Mouse (Mus musculus): ENCODE data around the gene Bcl9. TPM values are rescaled to one million over a fixed set of nuclear protein-coding genes. Genes with fewer than 3 reads are reported as not detected.

Gene Bcl9
- polyA plus RNA-seq (2015; fragmentation: Nextera tagmentation; extraction: Ambion mirVana) = 19.2 and 20.2 TPM in 2 replicates

DNA sequence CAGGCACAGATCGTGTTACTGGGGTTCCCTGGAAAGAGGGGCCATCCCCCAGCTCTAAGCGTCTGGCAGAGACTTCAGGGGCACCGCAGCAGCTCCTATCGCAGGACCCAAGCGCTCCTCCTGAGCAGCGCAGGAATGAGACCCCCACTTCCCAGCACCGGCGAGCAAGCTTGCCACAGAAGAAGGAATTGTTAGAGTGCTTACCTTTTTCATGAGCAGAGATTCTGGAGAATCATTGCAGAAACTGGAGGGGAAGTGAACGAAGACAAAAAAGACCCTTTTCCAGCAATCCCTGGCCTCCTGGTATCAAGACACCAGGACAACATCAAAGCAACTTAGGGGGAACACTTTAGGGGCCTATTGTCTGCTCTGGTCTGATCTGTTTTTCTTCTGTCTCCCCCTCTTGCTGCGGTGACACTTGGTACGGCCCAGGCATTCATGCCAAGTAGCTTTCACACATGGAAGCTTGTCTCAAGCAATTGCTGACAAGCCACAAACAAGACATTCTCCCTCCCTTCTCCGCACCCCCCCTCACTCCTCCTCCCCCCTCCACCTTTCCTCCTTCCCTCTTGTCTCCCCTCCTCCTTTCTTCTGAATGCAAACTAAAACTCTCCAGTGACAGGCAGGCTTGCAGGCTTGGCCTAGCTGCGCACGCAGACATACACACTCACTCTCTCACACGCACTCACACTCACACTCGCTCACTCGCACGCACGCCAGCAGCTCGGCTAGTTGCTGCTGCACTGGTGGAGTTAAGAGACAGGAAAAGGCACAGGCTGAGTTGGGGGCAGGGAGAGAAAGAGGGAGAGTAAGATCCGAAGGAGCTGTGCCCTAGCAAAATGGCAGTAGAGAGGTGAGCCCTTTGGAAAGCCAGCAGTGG, at the start of gene Bcl9:
Gene Bcl9 (minus strand): TSS at position 365 of the 880 bp plus-strand sequence.
- H3K4me3 ChIP-seq (ENCODE audit: low read depth, low read length) = peak within 1 kb of the TSS; percentile 55
- H3K9ac ChIP-seq (ENCODE audit: low read length) = peak within 1 kb of the TSS; percentile 72
- TF ChIP-seq CTCF (IDR thresholded peaks at IDR 0.05; ENCODE audit: low read depth) (0 out of 2 replicates have a peak, but pooled peaks have one; percentile 2), EP300 (optimal IDR thresholded peaks at IDR 0.05) (no peak)
- no peaks in the 10 kb centered on the region for H3K27me3 ChIP-seq (ENCODE audit: control insufficient read depth, insufficient read depth, low read length)
- no peaks in the 10 kb centered on the region for H3K36me3 ChIP-seq (ENCODE audit: control insufficient read depth, insufficient read depth, low read length)
- H3K4me1 ChIP-seq (replicated peaks; ENCODE audit: control insufficient read depth, insufficient read depth) = no peaks in the 10 kb centered on the region
- WGBS = under 1% methylated on average over 21 of the region's 21 CpGs
- peak within 1 kb of the TSS; percentile 69 for H3K4me2 ChIP-seq (replicated peaks; ENCODE audit: low read depth)
- H3K9me3 ChIP-seq (ENCODE audit: control insufficient read depth, low read length) = no peaks in the 10 kb centered on the region
- DNase-seq (ENCODE audit: low spot score) (peak; percentile 86), ATAC-seq (ENCODE audit: low FRiP score, low TSS enrichment) (peak; percentile 83)
- peak within 1 kb of the TSS; percentile 93 for H3K27ac ChIP-seq (replicated peaks)

DNA sequence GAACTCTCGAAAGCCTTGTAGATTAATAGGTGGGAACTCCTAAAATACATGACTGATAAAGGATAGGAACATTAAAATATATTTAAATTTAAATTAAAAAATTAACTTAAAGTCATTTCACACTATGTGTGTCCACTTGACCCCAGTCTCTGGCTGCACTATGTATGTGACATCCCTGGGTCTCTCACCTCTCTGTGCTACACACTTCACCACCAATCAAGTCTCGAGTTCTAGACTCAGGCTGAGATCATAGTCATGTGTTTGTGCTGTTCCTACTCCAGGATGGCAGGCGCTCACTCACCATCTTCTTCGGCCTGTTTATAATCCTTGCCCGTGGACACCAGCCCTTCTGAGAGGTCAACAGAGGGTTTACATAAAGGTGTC, 41.5 kb upstream of the Bcl9 start:
- DNase-seq (ENCODE audit: low spot score) (no peak), ATAC-seq (ENCODE audit: low FRiP score, low TSS enrichment) (no peak)
- WGBS = 67% methylated on average over 5 of the region's 5 CpGs
- no peaks in the 10 kb centered on the region for H3K27me3 ChIP-seq (ENCODE audit: control insufficient read depth, insufficient read depth, low read length)
- H3K9ac ChIP-seq (ENCODE audit: low read length) = no peak overlapping the region
- no peaks in the 10 kb centered on the region; the same call in 1 of the 2 replicates for H3K4me1 ChIP-seq (replicated peaks; ENCODE audit: control insufficient read depth, insufficient read depth)
- no peak overlapping the region for H3K4me3 ChIP-seq (ENCODE audit: low read depth, low read length)
- no peaks in the 10 kb centered on the region for H3K9me3 ChIP-seq (ENCODE audit: control insufficient read depth, low read length)
- no peak overlapping the region for H3K27ac ChIP-seq (replicated peaks)
- H3K36me3 ChIP-seq (ENCODE audit: control insufficient read depth, insufficient read depth, low read length) = no peaks in the 10 kb centered on the region
- no peak for TF ChIP-seq CTCF (IDR thresholded peaks at IDR 0.05; ENCODE audit: low read depth)
- no peak for TF ChIP-seq EP300 (optimal IDR thresholded peaks at IDR 0.05)
- H3K4me2 ChIP-seq (replicated peaks; ENCODE audit: low read depth) = no peak overlapping the region

DNA sequence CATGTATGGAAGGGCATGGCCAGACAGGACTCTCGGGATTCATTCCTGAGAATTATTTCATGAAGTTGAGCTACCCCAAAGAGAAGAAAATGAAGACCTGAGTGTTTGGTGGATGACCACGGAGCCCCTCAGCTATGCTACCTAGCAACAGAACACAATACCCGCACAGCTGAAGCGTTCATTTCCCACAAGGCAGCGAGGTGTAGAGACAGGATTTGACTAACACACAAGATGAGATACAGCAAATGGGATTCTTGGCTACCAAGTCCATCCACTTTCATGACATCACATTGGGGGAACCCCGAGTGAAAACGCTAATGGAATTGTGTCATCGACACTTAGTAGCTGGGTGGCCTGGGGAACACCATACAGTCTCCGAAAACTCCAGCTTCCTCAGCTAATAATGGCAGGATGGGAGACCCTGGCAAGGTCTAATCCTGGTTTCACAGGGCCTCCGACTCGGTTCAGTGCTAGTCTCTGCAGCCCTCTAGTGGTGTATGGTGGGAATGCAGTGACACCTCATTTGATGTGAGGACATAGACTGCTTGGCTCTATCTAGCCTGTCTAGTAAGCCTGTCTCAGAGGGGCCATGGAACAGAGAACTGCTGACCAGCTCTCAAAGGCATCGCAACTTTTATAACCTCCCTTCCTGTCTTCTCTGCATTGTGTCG, 40.9 kb upstream of the Bcl9 start:
- Histone ChIP-seq H3K36me3 (ENCODE audit: control insufficient read depth, insufficient read depth, low read length) (no peaks in the 10 kb centered on the region), H3K27me3 (ENCODE audit: control insufficient read depth, insufficient read depth, low read length) (no peaks in the 10 kb centered on the region), H3K9ac (ENCODE audit: low read length) (no peak overlapping the region), H3K4me3 (ENCODE audit: low read depth, low read length) (no peak overlapping the region), H3K9me3 (ENCODE audit: control insufficient read depth, low read length) (no peaks in the 10 kb centered on the region), H3K4me1 (replicated peaks; ENCODE audit: control insufficient read depth, insufficient read depth) (no peaks in the 10 kb centered on the region; the same call in 1 of the 2 replicates), H3K27ac (replicated peaks) (no peak overlapping the region), H3K4me2 (replicated peaks; ENCODE audit: low read depth) (no peak overlapping the region)
- peak; percentile 84 for DNase-seq (ENCODE audit: low spot score)
- 27% methylated on average over 13 of the region's 13 CpGs for WGBS
- peak; percentile 73 for ATAC-seq (ENCODE audit: low FRiP score, low TSS enrichment)
- TF ChIP-seq CTCF (IDR thresholded peaks at IDR 0.05; ENCODE audit: low read depth) (peak; percentile 100), EP300 (optimal IDR thresholded peaks at IDR 0.05) (no peak)

DNA sequence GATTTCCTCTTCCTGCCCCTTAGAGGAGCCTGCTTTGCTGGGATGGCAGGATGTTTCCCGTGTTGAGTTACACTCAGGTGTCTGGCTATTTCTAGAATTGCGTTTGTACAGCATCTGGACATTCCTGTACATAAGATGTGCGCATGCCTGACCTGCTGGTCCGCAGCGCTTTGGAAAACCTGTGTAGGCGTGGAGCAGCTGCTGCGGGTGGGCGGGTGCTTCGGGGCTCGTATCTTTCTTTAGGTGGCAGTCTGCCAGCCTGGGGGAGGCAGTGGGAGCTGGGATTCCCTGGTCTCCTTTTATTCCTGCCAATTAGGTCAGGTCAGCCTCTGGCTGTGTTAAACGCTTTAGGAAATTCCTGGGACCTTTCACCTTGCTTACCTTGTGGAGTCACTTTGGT, 39.6 kb upstream of the Bcl9 start:
- TF ChIP-seq CTCF (IDR thresholded peaks at IDR 0.05; ENCODE audit: low read depth) (no peak), EP300 (optimal IDR thresholded peaks at IDR 0.05) (no peak)
- Histone ChIP-seq H3K4me1 (replicated peaks; ENCODE audit: control insufficient read depth, insufficient read depth) (no peaks in the 10 kb centered on the region; the same call in 1 of the 2 replicates), H3K27ac (replicated peaks) (no peak overlapping the region), H3K27me3 (ENCODE audit: control insufficient read depth, insufficient read depth, low read length) (no peaks in the 10 kb centered on the region), H3K9ac (ENCODE audit: low read length) (no peak overlapping the region), H3K4me3 (ENCODE audit: low read depth, low read length) (no peak overlapping the region), H3K9me3 (ENCODE audit: control insufficient read depth, low read length) (no peaks in the 10 kb centered on the region), H3K36me3 (ENCODE audit: control insufficient read depth, insufficient read depth, low read length) (no peaks in the 10 kb centered on the region), H3K4me2 (replicated peaks; ENCODE audit: low read depth) (peak overlapping the region; percentile 27; the same call in 1 of the 2 replicates)
- 14% methylated on average over 11 of the region's 11 CpGs for WGBS
- ATAC-seq (ENCODE audit: low FRiP score, low TSS enrichment) (peak; percentile 61), DNase-seq (ENCODE audit: low spot score) (peak; percentile 70)

DNA sequence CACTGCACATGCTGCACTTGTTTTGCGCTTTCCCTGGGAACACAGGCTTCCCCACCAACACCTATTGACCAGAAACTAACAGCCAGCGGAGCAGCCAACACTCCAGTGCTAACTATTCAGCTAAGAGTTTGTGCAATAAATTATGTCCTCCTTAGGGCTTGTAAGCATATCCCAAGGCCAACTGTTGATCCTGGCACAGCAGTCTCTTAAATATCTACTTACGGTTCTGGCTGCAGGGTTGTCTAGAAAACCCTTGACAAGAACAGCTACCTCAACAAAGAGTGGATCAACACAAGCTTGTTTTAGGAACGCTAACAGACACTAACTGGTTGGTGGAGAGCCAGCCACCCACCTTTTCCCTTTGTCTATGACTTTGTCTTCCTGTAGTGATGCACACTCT, 38.6 kb upstream of the Bcl9 start:
- H3K27me3 ChIP-seq (ENCODE audit: control insufficient read depth, insufficient read depth, low read length) = no peaks in the 10 kb centered on the region
- H3K4me2 ChIP-seq (replicated peaks; ENCODE audit: low read depth) = no peak overlapping the region
- TF ChIP-seq CTCF (IDR thresholded peaks at IDR 0.05; ENCODE audit: low read depth) (no peak), EP300 (optimal IDR thresholded peaks at IDR 0.05) (no peak)

More for the DNA sequence above, 38.6 kb upstream of the Bcl9 start:
- no peaks in the 10 kb centered on the region for H3K9me3 ChIP-seq (ENCODE audit: control insufficient read depth, low read length)
- no peaks in the 10 kb centered on the region; the same call in 1 of the 2 replicates for H3K4me1 ChIP-seq (replicated peaks; ENCODE audit: control insufficient read depth, insufficient read depth)
- H3K4me3 ChIP-seq (ENCODE audit: low read depth, low read length) = no peak overlapping the region
- H3K27ac ChIP-seq (replicated peaks) = no peak overlapping the region
- no peak overlapping the region for H3K9ac ChIP-seq (ENCODE audit: low read length)
- DNase-seq (ENCODE audit: low spot score) = no peak
- no peaks in the 10 kb centered on the region for H3K36me3 ChIP-seq (ENCODE audit: control insufficient read depth, insufficient read depth, low read length)
- WGBS = 69% methylated on average over 4 of the region's 4 CpGs
- no peak for ATAC-seq (ENCODE audit: low FRiP score, low TSS enrichment)
